Mouse (Mus musculus) liver, adult 2 months (tissue): ENCODE results near the gene Atxn7l3. TPM values are rescaled to one million over a fixed set of nuclear protein-coding genes. Genes with fewer than 3 reads are reported as not detected.
"Not testable (repeated sequence)": the region's sequence is repeated elsewhere in the genome, so short reads cannot be mapped to it uniquely, and the experiment has no call there.

Experiments
- DNase-seq: peaks from one replicate; pipeline ENCODE4 v3.0.0-alpha.2; 2011; ENCODE audit warnings: low read depth, low spot score; ENCODE audit errors: extremely low read depth
- H3K27ac ChIP-seq: fragments of 200-500 bp; replicated peaks from 2 replicates; pipeline ENCODE4 v1.5.1; 2012; ENCODE audit warnings: low read depth, mild to moderate bottlenecking, control low read depth, inconsistent platforms, low read length; ENCODE audit not compliant: insufficient read depth
- H3K27me3 ChIP-seq: fragments of 200-500 bp; 2 replicates; pipeline ENCODE4 v1.6.1; 2012; ENCODE audit warnings: mild to moderate bottlenecking, moderate library complexity, low read length, inconsistent platforms; ENCODE audit not compliant: control insufficient read depth, insufficient read depth
- H3K36me3 ChIP-seq: fragments of 200-500 bp; 2 replicates; pipeline ENCODE4 v1.6.1; 2012; ENCODE audit warnings: low read length, inconsistent platforms; ENCODE audit not compliant: control insufficient read depth, insufficient read depth
- H3K4me1 ChIP-seq: fragments of 200-500 bp; 2 replicates; pipeline ENCODE4 v1.6.1; 2011; ENCODE audit warnings: low read length; ENCODE audit not compliant: control insufficient read depth, insufficient read depth
- H3K4me3 ChIP-seq: fragments of 200-500 bp; 2 replicates; pipeline ENCODE4 v1.5.1; 2011; ENCODE audit warnings: low read depth, mild to moderate bottlenecking, control low read depth, low read length, moderate library complexity; ENCODE audit not compliant: insufficient read depth
- H3K79me2 ChIP-seq: fragments of 200-500 bp; 2 replicates; pipeline ENCODE4 v1.6.1; 2012; ENCODE audit warnings: inconsistent platforms, mild to moderate bottlenecking, low read length, moderate library complexity; ENCODE audit not compliant: control insufficient read depth, insufficient read depth
- H3K9ac ChIP-seq: fragments of 200-500 bp; 2 replicates; pipeline ENCODE4 v1.6.1; 2012; ENCODE audit warnings: low read depth, mild to moderate bottlenecking, control low read depth, inconsistent platforms, low read length
- CTCF ChIP-seq: fragments of 200-500 bp; IDR thresholded peaks from 2 replicates; pipeline ENCODE4 v1.5.1; 2011; ENCODE audit warnings: low read depth, low read length, control low read depth
- POLR2A ChIP-seq: fragments of 200-500 bp; IDR thresholded peaks from 2 replicates; pipeline ENCODE4 v1.6.1; 2011; ENCODE audit warnings: low read length, control low read depth; ENCODE audit not compliant: insufficient read depth; ENCODE audit errors: extremely low read depth
- WGBS: fragments of 180-500 bp; shearing (Covaris S2); methylation state at CpG from one replicate; pipeline ENCODE4 v1.1.7; 2018; 5-methylcytosine and 5-hydroxymethylcytosine counted together
- polyA plus RNA-seq: library from polyadenylated mRNA; depleted of rRNA; stranded (reverse); fragments of >200 nt; gene quantifications from 2 replicates; pipeline ENCODE4 v1.2.3, GENCODE M21; 2012
- total RNA-seq: library from RNA; depleted of rRNA; stranded (reverse); fragments of >200 nt; gene quantifications from 2 replicates; pipeline ENCODE4 v1.2.3, GENCODE M21; 2014

The Atxn7l3 gene
- total and polyA plus RNA-seq, 2 experiments = 7.1 to 20.6 TPM

- Histone ChIP-seq H3K79me2 (no peaks in the 10 kb centered on the region; the same call in 1 of the 2 replicates), H3K36me3 (no peaks in the 10 kb centered on the region), H3K27me3 (no peaks in the 10 kb centered on the region), H3K27ac (peak overlapping the region; percentile 88), H3K4me1 (peaks cover 3% of the 10 kb centered on the region; the same call in 1 of the 2 replicates), H3K9ac (peak overlapping the region; percentile 77), H3K4me3 (peak overlapping the region; percentile 86)
- no peak for DNase-seq
- TF ChIP-seq CTCF (no peak), POLR2A (no peak)
- 1% methylated on average over 31 of the region's 31 CpGs for WGBS
Observed at GRCm38 (mm10) chr11:102285095-102285834, 11.2 kb downstream of the Atxn7l3 start.

GRCm38 (mm10) chr11:102284501-102285094 is 11.8 kb downstream of the Atxn7l3 start, which contains the start of gene Tmub2:
Gene Tmub2, plus strand, starts transcription at chr11:102284931.
- TF ChIP-seq POLR2A = no peak
- 0 out of 2 replicates have a peak, but pooled peaks have one; percentile 9 for TF ChIP-seq CTCF
- peak; percentile 97 for DNase-seq
- Histone ChIP-seq H3K4me3 (peak within 1 kb of the TSS; percentile 86), H3K36me3 (no peaks in the 10 kb centered on the region), H3K79me2 (no peaks in the 10 kb centered on the region; the same call in 1 of the 2 replicates), H3K9ac (peak within 1 kb of the TSS; percentile 77), H3K27me3 (no peaks in the 10 kb centered on the region), H3K4me1 (peaks cover 3% of the 10 kb centered on the region; the same call in 1 of the 2 replicates), H3K27ac (peak within 1 kb of the TSS; percentile 88)
- under 1% methylated on average over 32 of the region's 32 CpGs for WGBS

- H3K27me3 ChIP-seq = no peaks in the 10 kb centered on the region
- no peak for TF ChIP-seq CTCF
- no peak for TF ChIP-seq POLR2A
- WGBS = 77% methylated on average over 6 of the region's 6 CpGs
- H3K4me3 ChIP-seq = no peak overlapping the region
- no peak overlapping the region for H3K9ac ChIP-seq
- no peaks in the 10 kb centered on the region; the same call in 1 of the 2 replicates for H3K79me2 ChIP-seq
- H3K27ac ChIP-seq = no peak overlapping the region
- DNase-seq = no peak
- no peaks in the 10 kb centered on the region for H3K36me3 ChIP-seq
- H3K4me1 ChIP-seq = peaks cover 3% of the 10 kb centered on the region; the same call in 1 of the 2 replicates
Observed at GRCm38 (mm10) chr11:102283922-102284321, 12.5 kb downstream of the Atxn7l3 start.

DNA sequence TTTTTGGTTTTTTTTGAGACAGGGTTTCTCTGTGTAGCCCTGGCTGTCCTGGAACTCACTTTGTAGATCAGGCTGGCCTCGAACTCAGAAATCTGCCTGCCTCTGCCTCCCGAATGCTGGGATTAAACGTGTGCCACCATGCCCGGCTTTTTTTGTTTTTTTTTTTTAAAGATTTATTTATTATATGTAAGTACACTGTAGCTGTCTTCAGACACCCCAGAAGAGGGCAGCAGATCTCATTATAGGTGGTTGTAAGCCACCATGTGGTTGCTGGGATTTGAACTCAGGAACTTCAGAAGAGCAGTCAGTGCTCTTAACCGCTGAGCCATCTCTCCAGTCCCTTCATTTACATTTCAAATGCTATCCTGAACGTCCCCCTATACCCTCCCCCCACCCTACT is 16.2 kb downstream of the Atxn7l3 start:
- H3K79me2 ChIP-seq, H3K4me1 ChIP-seq, H3K4me3 ChIP-seq, H3K27me3 ChIP-seq, H3K27ac ChIP-seq, H3K36me3 ChIP-seq, DNase-seq, H3K9ac ChIP-seq: not testable (repeated sequence)
- 73% methylated on average over 6 of the region's 6 CpGs for WGBS

GRCm38 (mm10) chr11:102279595-102279994 is 16.8 kb downstream of the Atxn7l3 start:
- Histone ChIP-seq H3K79me2 (no peaks in the 10 kb centered on the region), H3K4me3 (no peak overlapping the region), H3K27ac (no peak overlapping the region), H3K27me3 (no peaks in the 10 kb centered on the region), H3K36me3 (no peaks in the 10 kb centered on the region), H3K4me1 (peaks cover 3% of the 10 kb centered on the region; the same call in 1 of the 2 replicates), H3K9ac (no peak overlapping the region)
- TF ChIP-seq CTCF = no peak
- TF ChIP-seq POLR2A = no peak
- no peak for DNase-seq
- 91% methylated on average over 3 of the region's 3 CpGs for WGBS

- Histone ChIP-seq H3K4me1 (peaks cover 3% of the 10 kb centered on the region; the same call in 1 of the 2 replicates), H3K27ac (no peak overlapping the region), H3K36me3 (no peaks in the 10 kb centered on the region), H3K9ac (no peak overlapping the region), H3K79me2 (no peaks in the 10 kb centered on the region), H3K27me3 (no peaks in the 10 kb centered on the region), H3K4me3 (no peak overlapping the region)
- WGBS = 98% methylated on average over 8 of the region's 12 CpGs
- DNase-seq = no peak
- TF ChIP-seq CTCF = no peak
- no peak for TF ChIP-seq POLR2A
Observed at GRCm38 (mm10) chr11:102277754-102278153, 18.7 kb downstream of the Atxn7l3 start.
